Mouse (Mus musculus) limb, embryonic 10.5 days (tissue): ENCODE measurements around the gene Echdc1. TPM values are rescaled to one million over a fixed set of nuclear protein-coding genes. Genes with fewer than 3 reads are reported as not detected.

ENCODE experiments used
- DNase-seq: peaks from one replicate; pipeline ENCODE4 v3.0.0-alpha.2; 2017; ENCODE audit warnings: low spot score
- H3K27ac ChIP-seq: fragments of 300-500 bp; sonication (generic); 2 replicates; pipeline ENCODE4 v1.5.1; 2016; ENCODE audit warnings: mild to moderate bottlenecking
- H3K27me3 ChIP-seq: fragments of 300-500 bp; sonication (generic); 2 replicates; pipeline ENCODE4 v1.6.1; 2016; ENCODE audit warnings: low read depth, mild to moderate bottlenecking; ENCODE audit not compliant: poor library complexity, severe bottlenecking
- H3K36me3 ChIP-seq: fragments of 300-500 bp; sonication (generic); 2 replicates; pipeline ENCODE4 v1.6.1; 2016; ENCODE audit warnings: mild to moderate bottlenecking, moderate library complexity
- H3K4me1 ChIP-seq: fragments of 300-500 bp; sonication (generic); 2 replicates; pipeline ENCODE4 v1.6.1; 2016
- H3K4me3 ChIP-seq: fragments of 300-500 bp; sonication (generic); 2 replicates; pipeline ENCODE4 v1.5.1; 2016; ENCODE audit warnings: mild to moderate bottlenecking, moderate library complexity
- H3K9me3 ChIP-seq: fragments of 300-500 bp; sonication (generic); replicated peaks from 2 replicates; pipeline ENCODE4 v1.6.1; 2016; ENCODE audit warnings: mild to moderate bottlenecking
- WGBS: fragments of 180-500 bp; shearing (Covaris S2); methylation state at CpG from one replicate; pipeline ENCODE4 v1.1.7; 2016; 5-methylcytosine and 5-hydroxymethylcytosine counted together
- polyA plus RNA-seq: library from polyadenylated mRNA; unstranded; fragments of >200 nt; fragmentation: Nextera tagmentation; extraction: Ambion mirVana; gene quantifications from 2 replicates; pipeline ENCODE4 v1.2.1, GENCODE M21; 2016

The Echdc1 gene
- polyA plus RNA-seq, result 20.3 and 20.5 TPM in 2 replicates

- DNase-seq, result peak; percentile 91
- peak within 1 kb of the TSS; percentile 95 for H3K27ac ChIP-seq
- no peaks in the 10 kb centered on the region for H3K27me3 ChIP-seq
- no peaks in the 10 kb centered on the region for H3K9me3 ChIP-seq
- WGBS, result under 1% methylated on average over 49 of the region's 49 CpGs
- H3K4me1 ChIP-seq, result peaks cover 12% of the 10 kb centered on the region; the same call in 1 of the 2 replicates
- no peaks in the 10 kb centered on the region for H3K36me3 ChIP-seq
- H3K4me3 ChIP-seq, result peak within 1 kb of the TSS; percentile 75
These were observed at the start of gene Echdc1 for GRCm38 (mm10) chr10:29313064-29313638. Echdc1 (plus strand) TSS chr10:29313166.

GRCm38 (mm10) chr10:29281736-29282135 is 31.2 kb upstream of the Echdc1 start:
- WGBS, result 88% methylated on average over 1 of the region's 1 CpGs
- Histone ChIP-seq H3K4me3 (no peak overlapping the region), H3K27ac (no peak overlapping the region)

GRCm38 (mm10) chr10:29285757-29286156 is 27.2 kb upstream of the Echdc1 start:
- 97% methylated on average over 1 of the region's 1 CpGs for WGBS
- Histone ChIP-seq H3K4me3 (no peak overlapping the region), H3K9me3 (no peaks in the 10 kb centered on the region), H3K27me3 (no peaks in the 10 kb centered on the region), H3K36me3 (no peaks in the 10 kb centered on the region), H3K27ac (no peak overlapping the region), H3K4me1 (no peaks in the 10 kb centered on the region)
- DNase-seq, result no peak

More at GRCm38 (mm10) chr10:29281736-29282135, 31.2 kb upstream of the Echdc1 start:
- H3K4me1 ChIP-seq, result no peaks in the 10 kb centered on the region
- H3K36me3 ChIP-seq, result no peaks in the 10 kb centered on the region
- no peaks in the 10 kb centered on the region for H3K27me3 ChIP-seq
- H3K9me3 ChIP-seq, result no peaks in the 10 kb centered on the region
- no peak for DNase-seq

- no peak overlapping the region for H3K4me3 ChIP-seq
- no peaks in the 10 kb centered on the region for H3K27me3 ChIP-seq
- WGBS, result 96% methylated on average over 4 of the region's 4 CpGs
- no peaks in the 10 kb centered on the region for H3K36me3 ChIP-seq
- no peak for DNase-seq
- H3K27ac ChIP-seq, result no peak overlapping the region
- no peaks in the 10 kb centered on the region for H3K9me3 ChIP-seq
- no peaks in the 10 kb centered on the region for H3K4me1 ChIP-seq
These were observed 10.7 kb upstream of the Echdc1 start for GRCm38 (mm10) chr10:29302230-29302629.

- 64% methylated on average over 4 of the region's 4 CpGs for WGBS
- H3K27me3 ChIP-seq, result no peaks in the 10 kb centered on the region
- H3K9me3 ChIP-seq, result no peaks in the 10 kb centered on the region
- DNase-seq, result no peak
- peaks cover 12% of the 10 kb centered on the region; the same call in 1 of the 2 replicates for H3K4me1 ChIP-seq
- H3K4me3 ChIP-seq, result peak overlapping the region; percentile 75; the same call in 1 of the 2 replicates
- H3K27ac ChIP-seq, result no peak overlapping the region
- H3K36me3 ChIP-seq, result no peaks in the 10 kb centered on the region
These were observed 1.3 kb upstream of the Echdc1 start for GRCm38 (mm10) chr10:29311480-29312219.

GRCm38 (mm10) chr10:29313905-29314304 is 939 bp downstream of the Echdc1 start:
- 48% methylated on average over 5 of the region's 5 CpGs for WGBS
- 0 out of 2 replicates have a peak overlapping the region, but pooled peaks have one; percentile 95 for H3K27ac ChIP-seq
- H3K4me1 ChIP-seq, result peaks cover 12% of the 10 kb centered on the region; the same call in 1 of the 2 replicates
- H3K4me3 ChIP-seq, result peak overlapping the region; percentile 75
- no peak for DNase-seq
- H3K9me3 ChIP-seq, result no peaks in the 10 kb centered on the region
- no peaks in the 10 kb centered on the region for H3K36me3 ChIP-seq
- H3K27me3 ChIP-seq, result no peaks in the 10 kb centered on the region

GRCm38 (mm10) chr10:29324817-29325216 is 11.9 kb downstream of the Echdc1 start:
- Histone ChIP-seq H3K27me3 (no peaks in the 10 kb centered on the region), H3K36me3 (no peaks in the 10 kb centered on the region), H3K27ac (no peak overlapping the region), H3K9me3 (no peaks in the 10 kb centered on the region), H3K4me1 (no peaks in the 10 kb centered on the region), H3K4me3 (no peak overlapping the region)
- 94% methylated on average over 2 of the region's 2 CpGs for WGBS
- no peak for DNase-seq

- H3K9me3 ChIP-seq, result no peaks in the 10 kb centered on the region
- H3K4me1 ChIP-seq, result no peaks in the 10 kb centered on the region
- no peak for DNase-seq
- no peaks in the 10 kb centered on the region for H3K27me3 ChIP-seq
- no peaks in the 10 kb centered on the region for H3K36me3 ChIP-seq
- H3K27ac ChIP-seq, result no peak overlapping the region
- 88% methylated on average over 4 of the region's 4 CpGs for WGBS
- H3K4me3 ChIP-seq, result no peak overlapping the region
These were observed 20.9 kb downstream of the Echdc1 start for GRCm38 (mm10) chr10:29333836-29334235.

GRCm38 (mm10) chr10:29338355-29339056 is 25.5 kb downstream of the Echdc1 start:
- peaks cover 10% of the 10 kb centered on the region; the same call in 1 of the 2 replicates for H3K36me3 ChIP-seq

GRCm38 (mm10) chr10:29344232-29344631 is 31.3 kb downstream of the Echdc1 start:
- no peak overlapping the region for H3K27ac ChIP-seq
- WGBS, result 90% methylated on average over 4 of the region's 4 CpGs
- no peaks in the 10 kb centered on the region for H3K9me3 ChIP-seq
- no peak overlapping the region for H3K4me3 ChIP-seq
- peaks cover 59% of the 10 kb centered on the region for H3K36me3 ChIP-seq
- H3K4me1 ChIP-seq, result no peaks in the 10 kb centered on the region
- no peaks in the 10 kb centered on the region for H3K27me3 ChIP-seq
- no peak for DNase-seq

More at GRCm38 (mm10) chr10:29338355-29339056, 25.5 kb downstream of the Echdc1 start:
- Histone ChIP-seq H3K4me1 (no peaks in the 10 kb centered on the region), H3K9me3 (no peaks in the 10 kb centered on the region), H3K27ac (no peak overlapping the region), H3K27me3 (no peaks in the 10 kb centered on the region), H3K4me3 (no peak overlapping the region)
- DNase-seq, result peak; percentile 77
- 53% methylated on average over 4 of the region's 4 CpGs for WGBS

- no peaks in the 10 kb centered on the region for H3K4me1 ChIP-seq
- H3K4me3 ChIP-seq, result no peak overlapping the region
- H3K36me3 ChIP-seq, result peaks cover 73% of the 10 kb centered on the region
- DNase-seq, result no peak
- no peaks in the 10 kb centered on the region for H3K27me3 ChIP-seq
- H3K9me3 ChIP-seq, result no peaks in the 10 kb centered on the region
- H3K27ac ChIP-seq, result no peak overlapping the region
- 94% methylated on average over 7 of the region's 7 CpGs for WGBS
These were observed 33.7 kb downstream of the Echdc1 start for GRCm38 (mm10) chr10:29346638-29347037.

- 94% methylated on average over 2 of the region's 2 CpGs for WGBS
- H3K9me3 ChIP-seq, result no peaks in the 10 kb centered on the region
- H3K4me3 ChIP-seq, result no peak overlapping the region
- no peaks in the 10 kb centered on the region for H3K4me1 ChIP-seq
- no peak overlapping the region for H3K27ac ChIP-seq
- H3K36me3 ChIP-seq, result peaks cover 65% of the 10 kb centered on the region
- no peak for DNase-seq
- no peaks in the 10 kb centered on the region for H3K27me3 ChIP-seq
These were observed 38.5 kb downstream of the Echdc1 start for GRCm38 (mm10) chr10:29351420-29351819.

GRCm38 (mm10) chr10:29352575-29352974 is 39.6 kb downstream of the Echdc1 start:
- 90% methylated on average over 3 of the region's 3 CpGs for WGBS
- Histone ChIP-seq H3K27ac (no peak overlapping the region), H3K36me3 (peaks cover 53% of the 10 kb centered on the region), H3K4me3 (no peak overlapping the region), H3K9me3 (no peaks in the 10 kb centered on the region), H3K4me1 (no peaks in the 10 kb centered on the region), H3K27me3 (no peaks in the 10 kb centered on the region)
- no peak for DNase-seq
